Mouse (Mus musculus): Measurements from ENCODE around the gene Lrrk1. TPM values are rescaled to one million over a fixed set of nuclear protein-coding genes. Genes with fewer than 3 reads are reported as not detected.
"Not testable (repeated sequence)": the region's sequence is repeated elsewhere in the genome, so short reads cannot be mapped to it uniquely, and the experiment has no call there.

Lrrk1 gene
- polyA plus RNA-seq, 1 experiment: 18.9 TPM

DNA sequence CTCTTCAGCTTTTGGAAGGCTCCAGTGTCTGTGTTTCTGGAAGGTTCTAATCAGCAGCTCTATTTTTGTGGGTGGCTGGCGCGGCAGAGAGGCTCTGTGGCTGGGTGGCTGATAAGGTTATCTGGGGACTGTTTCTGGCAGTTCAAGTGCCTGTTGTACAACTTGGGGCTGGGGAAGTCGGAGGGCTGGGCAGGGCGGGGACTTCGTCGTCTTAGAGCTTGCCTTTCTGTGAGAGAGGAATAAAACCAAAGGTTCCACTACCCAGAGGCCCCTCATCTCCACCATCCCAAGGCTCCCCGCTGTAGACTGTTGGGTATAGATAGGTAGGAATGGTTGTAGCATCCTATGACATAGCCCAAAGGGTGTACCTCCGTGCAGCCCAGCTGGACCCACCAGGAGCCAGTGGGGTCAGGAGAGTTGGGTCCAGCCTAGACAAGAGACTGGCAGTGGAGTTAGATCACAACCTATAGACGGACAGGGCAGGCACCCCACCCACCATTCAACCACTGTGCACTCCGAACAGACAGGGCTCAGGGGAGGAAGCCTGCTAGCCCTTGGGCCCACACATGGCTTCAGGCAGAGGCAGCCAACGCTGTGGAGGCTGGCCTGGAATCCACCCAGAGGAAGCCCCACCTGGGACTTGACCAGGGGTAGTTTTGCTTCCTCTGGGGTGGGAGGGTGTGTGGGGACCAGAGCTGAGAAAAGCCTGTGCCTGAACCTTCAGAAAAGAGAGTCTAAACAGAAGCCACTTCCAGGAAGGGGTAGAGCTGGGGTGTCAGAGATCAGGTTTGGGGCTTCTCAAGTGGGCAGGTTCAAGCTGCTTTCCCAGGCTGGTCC lies 191.3 kb downstream of the Lrrk1 start:
- 43% methylated on average over 11 of the region's 11 CpGs for WGBS
- H3K27me3 ChIP-seq (ENCODE audit: control insufficient read depth, insufficient read depth, low read length): no peaks in the 10 kb centered on the region
- no peak overlapping the region for H3K4me3 ChIP-seq (ENCODE audit: low read depth, low read length)
- no peaks in the 10 kb centered on the region for H3K36me3 ChIP-seq (ENCODE audit: control insufficient read depth, insufficient read depth, low read length)
- peak overlapping the region; percentile 50; the same call in 1 of the 2 replicates for H3K27ac ChIP-seq (ENCODE audit: insufficient read depth, low read depth, low read length)
- peaks cover 11% of the 10 kb centered on the region; the same call in 1 of the 2 replicates for H3K4me1 ChIP-seq (ENCODE audit: control insufficient read depth, insufficient read depth, insufficient read length, low read length)
- TF ChIP-seq CTCF (IDR thresholded peaks at IDR 0.05; ENCODE audit: extremely low read depth, insufficient read length, insufficient replicate concordance, low read depth, low read length) (no peak), POLR2A (IDR thresholded peaks at IDR 0.05; ENCODE audit: low read depth, low read length) (no peak)

DNA sequence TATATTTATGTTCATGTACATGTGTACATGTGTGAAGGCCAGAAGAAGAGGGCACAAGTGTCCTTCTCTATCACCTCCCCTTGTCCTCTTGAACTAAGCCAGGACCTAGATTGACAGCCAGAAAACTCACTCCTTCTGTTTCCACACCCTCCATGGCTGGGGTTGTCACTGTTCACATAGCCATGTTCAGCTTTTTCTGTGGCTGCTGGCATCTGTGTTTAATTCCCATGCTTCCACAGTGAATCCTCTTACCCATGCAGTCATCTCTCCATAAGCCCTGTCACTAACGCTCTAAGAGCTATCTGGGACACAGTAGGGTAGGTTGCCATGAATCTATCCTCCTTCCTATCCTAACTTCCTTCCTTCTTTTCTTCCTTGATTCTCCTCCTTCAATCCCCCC lies 192.3 kb downstream of the Lrrk1 start:
- 91% methylated on average over 1 of the region's 1 CpGs for WGBS

DNA sequence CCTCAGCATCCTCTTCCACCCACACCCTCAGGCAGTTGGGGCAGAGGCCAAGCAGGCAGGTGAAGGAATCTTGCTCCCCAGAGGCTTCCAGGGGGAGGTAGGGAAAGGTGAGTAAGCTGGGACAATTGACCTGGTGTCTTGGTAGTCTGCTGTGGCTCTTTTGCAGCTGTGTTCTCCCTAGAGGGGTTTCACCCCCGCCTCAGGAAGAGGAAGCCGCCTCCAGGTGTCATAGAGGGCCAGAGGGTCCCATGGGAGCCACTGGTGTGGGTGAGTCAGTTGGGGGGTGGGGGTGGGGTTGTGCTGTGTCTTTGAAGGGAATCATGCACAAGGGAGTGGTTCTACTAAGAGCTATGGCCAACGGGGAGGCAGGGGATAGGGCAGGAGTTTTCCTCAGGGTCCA lies 193.6 kb downstream of the Lrrk1 start:
- Histone ChIP-seq H3K4me1 (ENCODE audit: control insufficient read depth, insufficient read depth, insufficient read length, low read length) (peaks cover 9% of the 10 kb centered on the region; the same call in 1 of the 2 replicates), H3K36me3 (ENCODE audit: control insufficient read depth, insufficient read depth, low read length) (no peaks in the 10 kb centered on the region), H3K27ac (ENCODE audit: insufficient read depth, low read depth, low read length) (no peak overlapping the region), H3K27me3 (ENCODE audit: control insufficient read depth, insufficient read depth, low read length) (no peaks in the 10 kb centered on the region), H3K4me3 (ENCODE audit: low read depth, low read length) (no peak overlapping the region)
- WGBS: 75% methylated on average over 3 of the region's 3 CpGs
- no peak for TF ChIP-seq POLR2A (IDR thresholded peaks at IDR 0.05; ENCODE audit: low read depth, low read length)
- TF ChIP-seq CTCF (IDR thresholded peaks at IDR 0.05; ENCODE audit: extremely low read depth, insufficient read length, insufficient replicate concordance, low read depth, low read length): no peak

More for the DNA sequence above, 192.3 kb downstream of the Lrrk1 start:
- no peaks in the 10 kb centered on the region for H3K27me3 ChIP-seq (ENCODE audit: control insufficient read depth, insufficient read depth, low read length)
- peaks cover 11% of the 10 kb centered on the region; the same call in 1 of the 2 replicates for H3K4me1 ChIP-seq (ENCODE audit: control insufficient read depth, insufficient read depth, insufficient read length, low read length)
- TF ChIP-seq POLR2A (IDR thresholded peaks at IDR 0.05; ENCODE audit: low read depth, low read length) (no peak), CTCF (IDR thresholded peaks at IDR 0.05; ENCODE audit: extremely low read depth, insufficient read length, insufficient replicate concordance, low read depth, low read length) (no peak)
- no peak overlapping the region for H3K4me3 ChIP-seq (ENCODE audit: low read depth, low read length)
- no peaks in the 10 kb centered on the region for H3K36me3 ChIP-seq (ENCODE audit: control insufficient read depth, insufficient read depth, low read length)
- H3K27ac ChIP-seq (ENCODE audit: insufficient read depth, low read depth, low read length): no peak overlapping the region

DNA sequence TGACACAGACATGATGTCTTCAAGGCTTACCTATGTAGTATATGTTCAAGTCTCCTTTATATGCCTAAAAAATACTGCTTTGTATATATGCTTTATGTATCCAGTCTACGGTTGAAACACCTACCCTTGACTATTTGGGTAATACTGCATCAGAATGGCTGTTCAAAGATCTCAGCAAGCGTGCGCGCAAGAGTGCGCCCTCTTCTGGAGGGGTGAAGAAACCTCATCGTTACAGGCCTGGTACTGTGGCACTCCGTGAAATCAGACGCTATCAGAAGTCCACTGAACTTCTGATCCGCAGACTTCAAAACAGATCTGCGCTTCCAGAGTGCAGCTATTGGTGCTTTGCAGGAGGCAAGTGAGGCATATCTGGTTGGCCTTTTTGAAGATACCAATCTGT lies 197.8 kb downstream of the Lrrk1 start:
- not testable (repeated sequence) for H3K4me1 ChIP-seq (ENCODE audit: control insufficient read depth, insufficient read depth, insufficient read length, low read length); H3K27ac ChIP-seq (ENCODE audit: insufficient read depth, low read depth, low read length); H3K36me3 ChIP-seq (ENCODE audit: control insufficient read depth, insufficient read depth, low read length); H3K4me3 ChIP-seq (ENCODE audit: low read depth, low read length); H3K27me3 ChIP-seq (ENCODE audit: control insufficient read depth, insufficient read depth, low read length)
- 85% methylated on average over 10 of the region's 10 CpGs for WGBS

GRCm38 (mm10) chr7:66187581-66188231 lies 200.4 kb downstream of the Lrrk1 start:
- no peak for TF ChIP-seq POLR2A (IDR thresholded peaks at IDR 0.05; ENCODE audit: low read depth, low read length)
- TF ChIP-seq CTCF (IDR thresholded peaks at IDR 0.05; ENCODE audit: extremely low read depth, insufficient read length, insufficient replicate concordance, low read depth, low read length): no peak
- WGBS: 87% methylated on average over 4 of the region's 4 CpGs
- Histone ChIP-seq H3K27ac (ENCODE audit: insufficient read depth, low read depth, low read length) (no peak overlapping the region), H3K4me3 (ENCODE audit: low read depth, low read length) (no peak overlapping the region), H3K27me3 (ENCODE audit: control insufficient read depth, insufficient read depth, low read length) (no peaks in the 10 kb centered on the region), H3K36me3 (ENCODE audit: control insufficient read depth, insufficient read depth, low read length) (no peaks in the 10 kb centered on the region), H3K4me1 (ENCODE audit: control insufficient read depth, insufficient read depth, insufficient read length, low read length) (no peaks in the 10 kb centered on the region; the same call in 1 of the 2 replicates)

- no peaks in the 10 kb centered on the region for H3K27me3 ChIP-seq (ENCODE audit: control insufficient read depth, insufficient read depth, low read length)
- H3K4me1 ChIP-seq (ENCODE audit: control insufficient read depth, insufficient read depth, insufficient read length, low read length): no peaks in the 10 kb centered on the region
- no peaks in the 10 kb centered on the region for H3K36me3 ChIP-seq (ENCODE audit: control insufficient read depth, insufficient read depth, low read length)
- TF ChIP-seq CTCF (IDR thresholded peaks at IDR 0.05; ENCODE audit: extremely low read depth, insufficient read length, insufficient replicate concordance, low read depth, low read length): no peak
- TF ChIP-seq POLR2A (IDR thresholded peaks at IDR 0.05; ENCODE audit: low read depth, low read length): no peak
- no peak overlapping the region for H3K4me3 ChIP-seq (ENCODE audit: low read depth, low read length)
- WGBS: 78% methylated on average over 5 of the region's 5 CpGs
- H3K27ac ChIP-seq (ENCODE audit: insufficient read depth, low read depth, low read length): no peak overlapping the region
These were observed 202.8 kb downstream of the Lrrk1 start for GRCm38 (mm10) chr7:66185370-66185769.

DNA sequence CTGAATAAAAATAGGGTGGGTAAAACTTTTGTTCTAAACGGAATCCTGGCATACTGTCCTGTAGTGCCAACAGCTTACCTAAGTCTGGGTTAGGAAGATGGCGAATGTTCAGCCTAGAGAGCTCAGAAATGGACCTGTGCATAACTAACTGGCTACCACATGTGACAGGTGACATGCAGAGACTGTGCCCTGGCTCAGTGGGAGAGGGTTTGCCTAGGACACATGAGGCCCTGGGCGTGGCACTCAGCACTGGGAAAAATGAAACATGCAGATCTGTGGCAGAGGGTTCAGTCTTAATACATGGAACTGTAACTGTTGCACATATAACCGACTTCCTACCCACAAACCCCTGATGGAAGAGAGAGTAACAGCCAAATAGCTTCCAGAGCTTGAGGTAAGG lies 204.1 kb downstream of the Lrrk1 start:
- TF ChIP-seq CTCF (IDR thresholded peaks at IDR 0.05; ENCODE audit: extremely low read depth, insufficient read length, insufficient replicate concordance, low read depth, low read length): no peak
- TF ChIP-seq POLR2A (IDR thresholded peaks at IDR 0.05; ENCODE audit: low read depth, low read length): no peak
- H3K4me1 ChIP-seq (ENCODE audit: control insufficient read depth, insufficient read depth, insufficient read length, low read length): no peaks in the 10 kb centered on the region

More for the DNA sequence above, 204.1 kb downstream of the Lrrk1 start:
- 67% methylated on average over 4 of the region's 4 CpGs for WGBS
- H3K4me3 ChIP-seq (ENCODE audit: low read depth, low read length): no peak overlapping the region
- H3K27ac ChIP-seq (ENCODE audit: insufficient read depth, low read depth, low read length): peak overlapping the region; percentile 26; the same call in 1 of the 2 replicates
- H3K36me3 ChIP-seq (ENCODE audit: control insufficient read depth, insufficient read depth, low read length): no peaks in the 10 kb centered on the region
- H3K27me3 ChIP-seq (ENCODE audit: control insufficient read depth, insufficient read depth, low read length): no peaks in the 10 kb centered on the region

All from small intestine, adult 2 months (tissue).